8 mouse cellular contexts compared by ENCODE assay signal in the genomic region with DNA sequence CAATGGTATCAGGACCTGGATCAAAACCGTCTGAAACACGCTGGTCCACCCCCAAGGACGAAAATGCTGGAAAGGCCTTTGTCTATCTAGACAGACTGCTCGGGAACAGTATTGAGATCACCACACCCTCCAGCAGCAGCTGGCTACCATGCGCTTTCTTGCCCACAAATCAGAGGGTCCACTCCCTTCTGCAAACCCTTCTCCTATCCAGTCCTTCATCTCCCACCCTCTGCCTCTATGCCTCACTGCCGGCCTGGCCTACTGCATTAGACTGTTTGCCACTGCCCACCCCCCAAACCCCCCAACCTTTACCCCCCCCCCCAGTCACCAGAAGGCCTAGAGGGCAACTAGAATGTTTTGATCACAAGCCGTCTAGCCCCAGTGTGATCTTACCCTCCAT. TPM values are rescaled to one million over a fixed set of nuclear protein-coding genes. Genes with fewer than 3 reads are reported as not detected.
DNase-seq lines count a peak whose midpoint lies in the region; ATAC-seq and TF ChIP-seq lines count a peak whose summit lies in the region.

No protein-coding gene starts in this region.

- ATAC-seq in lung, embryonic 16.5 days (ENCODE audit: low read depth), result no peak
- peak; percentile 21; the same call in 1 of the 2 replicates for ATAC-seq in liver, embryonic 12.5 days
- ATAC-seq in stomach, postnatal 0 days (ENCODE audit: low FRiP score, low TSS enrichment), result no peak

- no peak overlapping the region for H3K4me2 ChIP-seq in lung, embryonic 16.5 days (ENCODE audit: low read depth, low read length)
- no peak overlapping the region for H3K4me2 ChIP-seq in liver, embryonic 12.5 days
- no peak overlapping the region for H3K4me2 ChIP-seq in stomach, postnatal 0 days (replicated peaks; ENCODE audit: low read depth)

- peaks cover 30% of the 10 kb centered on the region for H3K4me1 ChIP-seq in lung, embryonic 16.5 days (replicated peaks; ENCODE audit: control insufficient read depth, insufficient read depth, low read length)
- peaks cover 60% of the 10 kb centered on the region for H3K4me1 ChIP-seq in liver, embryonic 12.5 days
- 0 out of 2 replicates have a peak, but pooled peaks cover 2% of the 10 kb centered on the region for H3K4me1 ChIP-seq in stomach, postnatal 0 days (replicated peaks; ENCODE audit: control insufficient read depth, insufficient read depth)
- peaks cover 7% of the 10 kb centered on the region for H3K4me1 ChIP-seq in cerebellum, adult 2 months (ENCODE audit: control insufficient read depth, insufficient read depth, low read length)

- no peak for TF ChIP-seq POLR2A in cerebellum, adult 2 months (IDR thresholded peaks at IDR 0.05; ENCODE audit: borderline replicate concordance, insufficient read depth, low read length)

- no peaks in the 10 kb centered on the region for H3K36me3 ChIP-seq in lung, embryonic 16.5 days (ENCODE audit: control insufficient read depth, insufficient read depth, low read length)
- H3K36me3 ChIP-seq in liver, embryonic 12.5 days, result no peaks in the 10 kb centered on the region
- H3K36me3 ChIP-seq in stomach, postnatal 0 days (ENCODE audit: control insufficient read depth, insufficient read depth, low read length), result no peaks in the 10 kb centered on the region

- H3K4me3 ChIP-seq in lung, embryonic 16.5 days (ENCODE audit: low read length), result no peak overlapping the region
- no peak overlapping the region for H3K4me3 ChIP-seq in liver, embryonic 12.5 days
- H3K4me3 ChIP-seq in stomach, postnatal 0 days (ENCODE audit: low read depth, low read length), result no peak overlapping the region
- no peak overlapping the region for H3K4me3 ChIP-seq in cerebellum, adult 2 months (replicated peaks; ENCODE audit: insufficient read depth, low read depth, low read length)

- WGBS in lung, embryonic 16.5 days, result 57% methylated on average over 7 of the region's 7 CpGs
- 57% methylated on average over 7 of the region's 7 CpGs for WGBS in liver, embryonic 12.5 days (ENCODE audit: insufficient replicate concordance)
- 67% methylated on average over 7 of the region's 7 CpGs for WGBS in stomach, postnatal 0 days
- WGBS in cerebellum, adult 2 months, result 78% methylated on average over 7 of the region's 7 CpGs

- peak overlapping the region; percentile 91 for H3K27ac ChIP-seq in lung, embryonic 16.5 days (ENCODE audit: low read length)
- peak overlapping the region; percentile 78 for H3K27ac ChIP-seq in liver, embryonic 12.5 days
- peak overlapping the region; percentile 70 for H3K27ac ChIP-seq in stomach, postnatal 0 days (replicated peaks)
- H3K27ac ChIP-seq in cerebellum, adult 2 months (ENCODE audit: insufficient read depth, low read length), result no peak overlapping the region

- H3K27me3 ChIP-seq in lung, embryonic 16.5 days (ENCODE audit: control insufficient read depth, insufficient read depth, low read depth, low read length), result no peaks in the 10 kb centered on the region
- H3K27me3 ChIP-seq in liver, embryonic 12.5 days (replicated peaks), result no peaks in the 10 kb centered on the region; the same call in 1 of the 2 replicates
- no peaks in the 10 kb centered on the region for H3K27me3 ChIP-seq in stomach, postnatal 0 days (ENCODE audit: control insufficient read depth, insufficient read depth, low read length)
- H3K27me3 ChIP-seq in cerebellum, adult 2 months (ENCODE audit: control insufficient read depth, insufficient read depth, low read length), result no peaks in the 10 kb centered on the region

- H3K9ac ChIP-seq in lung, embryonic 16.5 days (ENCODE audit: low read length), result no peak overlapping the region; the same call in 1 of the 2 replicates
- peak overlapping the region; percentile 37; the same call in 1 of the 2 replicates for H3K9ac ChIP-seq in liver, embryonic 12.5 days
- no peak overlapping the region for H3K9ac ChIP-seq in stomach, postnatal 0 days (ENCODE audit: low read length)

- TF ChIP-seq CTCF in stomach, postnatal 0 days (IDR thresholded peaks at IDR 0.05; ENCODE audit: low read depth), result no peak
- no peak for TF ChIP-seq CTCF in cerebellum, adult 2 months (IDR thresholded peaks at IDR 0.05; ENCODE audit: borderline replicate concordance, insufficient read depth, low read depth, low read length)

- no peaks in the 10 kb centered on the region for H3K9me3 ChIP-seq in lung, embryonic 16.5 days (ENCODE audit: control insufficient read depth, low read length)
- no peaks in the 10 kb centered on the region for H3K9me3 ChIP-seq in liver, embryonic 12.5 days (replicated peaks)
- no peaks in the 10 kb centered on the region for H3K9me3 ChIP-seq in stomach, postnatal 0 days (ENCODE audit: control insufficient read depth, low read length)

- no peak for TF ChIP-seq EP300 in stomach, postnatal 0 days (optimal IDR thresholded peaks at IDR 0.05)

- peak; percentile 33 for DNase-seq in embryo, embryonic 10 days (ENCODE audit: low spot score)
- no peak for DNase-seq in embryo, embryonic 10.5 days (ENCODE audit: low spot score)
- no peak for DNase-seq in lung, postnatal 25 days (ENCODE audit: low spot score)
- no peak for DNase-seq in stomach, postnatal 0 days (ENCODE audit: low spot score)
- DNase-seq in ovary, postnatal 14 days (ENCODE audit: low spot score), result no peak
- DNase-seq in cerebellum, adult 2 months, result no peak

RNA-seq across cellular contexts. Expression of gene Acot11, which starts 19.5 kb away (rescaled TPM):
- 2.1 and 2.4 TPM in 2 replicates for polyA plus RNA-seq in lung, embryonic 16.5 days (2015; fragmentation: Nextera tagmentation; extraction: Ambion mirVana)
- polyA plus RNA-seq in liver, embryonic 12.5 days (2016; fragmentation: Nextera tagmentation; extraction: Ambion mirVana), result 7.5 and 7.6 TPM in 2 replicates
- polyA plus RNA-seq in stomach, postnatal 0 days (2015; fragmentation: Nextera tagmentation; extraction: Ambion mirVana), result 2.8 and 3.1 TPM in 2 replicates
- 32.5 and 32.7 TPM in 2 replicates for polyA plus RNA-seq in cerebellum, adult 2 months (2012; rRNA removed)

RNA-seq across cellular contexts. Expression of gene Fam151a, which starts 51.7 kb away (rescaled TPM):
- 0.18 and 0.30 TPM in 2 replicates for polyA plus RNA-seq in lung, embryonic 16.5 days (2015; fragmentation: Nextera tagmentation; extraction: Ambion mirVana)
- polyA plus RNA-seq in liver, embryonic 12.5 days (2016; fragmentation: Nextera tagmentation; extraction: Ambion mirVana), result not detected in 2 replicates
- 0.39 and 0.41 TPM in 2 replicates for polyA plus RNA-seq in stomach, postnatal 0 days (2015; fragmentation: Nextera tagmentation; extraction: Ambion mirVana)
- not detected in 2 replicates for polyA plus RNA-seq in cerebellum, adult 2 months (2012; rRNA removed)

RNA-seq across cellular contexts. Expression of gene Mroh7, which starts 54.6 kb away (rescaled TPM):
- polyA plus RNA-seq in lung, embryonic 16.5 days (2015; fragmentation: Nextera tagmentation; extraction: Ambion mirVana), result 0.13 TPM in 1 of 2 replicates, not detected in the other
- 0.10 and 0.15 TPM in 2 replicates for polyA plus RNA-seq in liver, embryonic 12.5 days (2016; fragmentation: Nextera tagmentation; extraction: Ambion mirVana)
- polyA plus RNA-seq in stomach, postnatal 0 days (2015; fragmentation: Nextera tagmentation; extraction: Ambion mirVana), result 0.05 and 0.15 TPM in 2 replicates
- 3.2 and 3.8 TPM in 2 replicates for polyA plus RNA-seq in cerebellum, adult 2 months (2012; rRNA removed)
